ENCODE assay signal across 7 mouse cellular contexts in genomic region chr1:57428368-57429308, GRCm38 (mm10). TPM values are rescaled to one million over a fixed set of nuclear protein-coding genes. Genes with fewer than 3 reads are reported as not detected.
DNase-seq lines count a peak whose midpoint lies in the region; ATAC-seq and TF ChIP-seq lines count a peak whose summit lies in the region.

No protein-coding gene starts in this region.

- peak; percentile 59; the same call in 1 of the 2 replicates for TF ChIP-seq CTCF in spleen, adult 2 months (IDR thresholded peaks at IDR 0.05; ENCODE audit: extremely low read depth, insufficient read depth, insufficient read length, insufficient replicate concordance)

- peak; percentile 92 for ATAC-seq in midbrain, embryonic 16.5 days

- no peak for TF ChIP-seq POLR2A in spleen, adult 2 months (IDR thresholded peaks at IDR 0.05; ENCODE audit: low read depth, low read length)

- 0 out of 2 replicates have a peak overlapping the region, but pooled peaks have one; percentile 5 for H3K27ac ChIP-seq in midbrain, embryonic 16.5 days (ENCODE audit: low read length)
- no peak overlapping the region for H3K27ac ChIP-seq in spleen, adult 2 months (ENCODE audit: insufficient read depth, low read length)

- no peaks in the 10 kb centered on the region for H3K9me3 ChIP-seq in midbrain, embryonic 16.5 days (replicated peaks; ENCODE audit: control insufficient read depth, low read length, poor library complexity, severe bottlenecking)

- WGBS in midbrain, embryonic 16.5 days, result 43% methylated on average over 16 of the region's 16 CpGs
- WGBS in spleen, adult 2 months, result 58% methylated on average over 16 of the region's 16 CpGs

- no peaks in the 10 kb centered on the region for H3K27me3 ChIP-seq in midbrain, embryonic 16.5 days (ENCODE audit: control insufficient read depth, insufficient read depth, low read depth, low read length)
- H3K27me3 ChIP-seq in spleen, adult 2 months (ENCODE audit: control insufficient read depth, insufficient read depth, low read length), result no peaks in the 10 kb centered on the region

- H3K9ac ChIP-seq in midbrain, embryonic 16.5 days (ENCODE audit: low read depth, low read length), result peak overlapping the region; percentile 52; the same call in 1 of the 2 replicates

- no peaks in the 10 kb centered on the region for H3K36me3 ChIP-seq in midbrain, embryonic 16.5 days (ENCODE audit: control insufficient read depth, insufficient read depth, low read length)
- H3K36me3 ChIP-seq in spleen, adult 2 months (ENCODE audit: control insufficient read depth, insufficient read depth, low read length), result no peaks in the 10 kb centered on the region

- intact Hi-C loops in left cerebral cortex, postnatal 4 days (cut with DNase I), result loop anchor here (2.0 to 10.0 kb wide), 4 partner anchors 346 to 866 kb away; partner anchors contain the start of gene Spats2l

- H3K4me1 ChIP-seq in midbrain, embryonic 16.5 days (ENCODE audit: control insufficient read depth, insufficient read depth, low read length), result peaks cover 13% of the 10 kb centered on the region
- no peaks in the 10 kb centered on the region for H3K4me1 ChIP-seq in spleen, adult 2 months (ENCODE audit: control insufficient read depth, insufficient read depth, insufficient read length)

- DNase-seq in adrenal gland, adult 2 months, result peak; percentile 82
- peak; percentile 86 for DNase-seq in embryo, embryonic 9.5 days (ENCODE audit: extremely low spot score)
- DNase-seq in heart, adult 18-20 months, result peak; percentile 86 to 98
- DNase-seq in kidney, adult 11 months, result peak; percentile 76
- peak; percentile 92 for DNase-seq in left cerebral cortex, postnatal 4 days
- peak; percentile 25 to 73 for DNase-seq in spleen, adult 2 months (ENCODE audit: low read depth in 1 of 2, low spot score in 2 of 2)

- H3K4me3 ChIP-seq in midbrain, embryonic 16.5 days (ENCODE audit: low read depth, low read length), result no peak overlapping the region
- no peak overlapping the region for H3K4me3 ChIP-seq in spleen, adult 2 months (ENCODE audit: extremely low read depth, insufficient read depth, insufficient read length)

- peak overlapping the region; percentile 46 for H3K4me2 ChIP-seq in midbrain, embryonic 16.5 days (ENCODE audit: low read length)

RNA-seq across cellular contexts. Expression of gene Tyw5, which starts 21.7 kb away (rescaled TPM):
- total RNA-seq in adrenal gland, adult 2 months (2021), result 10 to 100 TPM; 14.4 to 15.7 TPM
- polyA plus RNA-seq in adrenal gland, adult 2 months (2012; rRNA removed), result 0.68 and 0.89 TPM in 2 replicates
- total RNA-seq in heart, adult 18-20 months (2021), result 1 to 10 TPM; 5.1 to 5.8 TPM
- total RNA-seq in left cerebral cortex, postnatal 4 days (2021), result 10 to 100 TPM; 21.9 to 25.9 TPM
- polyA plus RNA-seq in midbrain, embryonic 16.5 days (2015; fragmentation: Nextera tagmentation; extraction: Ambion mirVana), result 30.9 and 31.2 TPM in 2 replicates
- 1.5 and 2.7 TPM in 2 replicates for polyA plus RNA-seq in spleen, adult 2 months (2012; rRNA removed)

RNA-seq across cellular contexts. Expression of gene Maip1, which starts 22.5 kb away (rescaled TPM):
- 10 to 100 TPM; 10.3 to 11.6 TPM for total RNA-seq in adrenal gland, adult 2 months (2021)
- polyA plus RNA-seq in adrenal gland, adult 2 months (2012; rRNA removed), result 7.5 and 8.8 TPM in 2 replicates
- total RNA-seq in heart, adult 18-20 months (2021), result 10 to 100 TPM; 10.3 to 11.3 TPM
- total RNA-seq in left cerebral cortex, postnatal 4 days (2021), result 10 to 100 TPM; 12.6 to 13.1 TPM
- polyA plus RNA-seq in midbrain, embryonic 16.5 days (2015; fragmentation: Nextera tagmentation; extraction: Ambion mirVana), result 18.3 and 19.4 TPM in 2 replicates
- polyA plus RNA-seq in spleen, adult 2 months (2012; rRNA removed), result 1.9 and 2.9 TPM in 2 replicates

RNA-seq across cellular contexts. Expression of gene 1700066M21Rik, which starts 51.2 kb away (rescaled TPM):
- total RNA-seq in adrenal gland, adult 2 months (2021), result 1 to 10 TPM; 6.6 to 8.7 TPM
- 49.2 and 50.1 TPM in 2 replicates for polyA plus RNA-seq in adrenal gland, adult 2 months (2012; rRNA removed)
- total RNA-seq in heart, adult 18-20 months (2021), result 1 to 10 TPM; 2.8 to 3.2 TPM
- 10 to 100 TPM; 20.7 to 21.5 TPM for total RNA-seq in left cerebral cortex, postnatal 4 days (2021)
- polyA plus RNA-seq in midbrain, embryonic 16.5 days (2015; fragmentation: Nextera tagmentation; extraction: Ambion mirVana), result 19.3 and 20.3 TPM in 2 replicates
- polyA plus RNA-seq in spleen, adult 2 months (2012; rRNA removed), result 8.3 and 20.5 TPM in 2 replicates
